In genomic region chr2:51417908-51418690, GRCm38 (mm10) we compare ENCODE assay signal across 23 mouse cellular contexts.
DNase-seq lines count a peak whose midpoint lies in the region; ATAC-seq and TF ChIP-seq lines count a peak whose summit lies in the region.
"Had no signal": no experiment of that assay in that cellular context is flagged by ENCODE, and none has a peak within 500 bp of the region (broad histone marks: within the 10 kb centered on the region; RNA-seq: fewer than 3 reads in every experiment).

No protein-coding gene starts in this region.

- no peaks in the 10 kb centered on the region for H3K9me3 ChIP-seq in forebrain, embryonic 13.5 days (replicated peaks)
- H3K9me3 ChIP-seq in forebrain, embryonic 10.5 days, result no peaks in the 10 kb centered on the region
- H3K9me3 ChIP-seq in midbrain, embryonic 13.5 days, result no peaks in the 10 kb centered on the region
- no peaks in the 10 kb centered on the region for H3K9me3 ChIP-seq in midbrain, embryonic 10.5 days (replicated peaks)
- H3K9me3 ChIP-seq: heart, embryonic 15.5 days; liver, embryonic 13.5 days; neural tube, embryonic 15.5 days had no signal

- TF ChIP-seq POLR2A in embryonic fibroblast, embryonic 13.5 days (IDR thresholded peaks at IDR 0.05; ENCODE audit: low read depth, low read length), result no peak

- 64% methylated on average over 10 of the region's 10 CpGs for WGBS in forebrain, embryonic 13.5 days
- 87% methylated on average over 10 of the region's 10 CpGs for WGBS in forebrain, embryonic 10.5 days
- 49% methylated on average over 10 of the region's 10 CpGs for WGBS in midbrain, embryonic 13.5 days
- WGBS in midbrain, embryonic 10.5 days, result 83% methylated on average over 10 of the region's 10 CpGs

- no peak for DNase-seq in forebrain, embryonic 10.5 days (ENCODE audit: extremely low spot score, low spot score)
- no peak for DNase-seq in midbrain, embryonic 10.5 days (ENCODE audit: low spot score)
- peak; percentile 10 for DNase-seq in telencephalon, adult 2 months (ENCODE audit: low read depth, low spot score)
- DNase-seq: adrenal gland, postnatal 36 days; cerebellum, adult 11-12 months; cerebellum, postnatal 14 days; gastrocnemius, adult 2 months; heart, postnatal 36 days; kidney, adult 2 months; liver, embryonic 13.5 days; lung, adult 2 months; lung, postnatal 14 days; right cerebral cortex, postnatal 14 days; thymus, postnatal 25 days had no signal

- no peak overlapping the region for H3K4me2 ChIP-seq in forebrain, embryonic 13.5 days
- no peak overlapping the region for H3K4me2 ChIP-seq in midbrain, embryonic 13.5 days (replicated peaks)
- H3K4me2 ChIP-seq: heart, embryonic 15.5 days; liver, embryonic 13.5 days; neural tube, embryonic 15.5 days had no signal

- ATAC-seq in forebrain, embryonic 13.5 days, result 0 out of 2 replicates have a peak, but pooled peaks have one; percentile 51
- ATAC-seq in midbrain, embryonic 13.5 days, result peak; percentile 67; the same call in 1 of the 2 replicates
- no peak for ATAC-seq in erythroblast, adult 5-6 weeks (replicated peaks; ENCODE audit: low FRiP score, poor library complexity, severe bottlenecking)

- H3K4me3 ChIP-seq in forebrain, embryonic 13.5 days, result no peak overlapping the region
- H3K4me3 ChIP-seq in forebrain, embryonic 10.5 days, result no peak overlapping the region
- H3K4me3 ChIP-seq in midbrain, embryonic 13.5 days (replicated peaks), result no peak overlapping the region
- no peak overlapping the region for H3K4me3 ChIP-seq in midbrain, embryonic 10.5 days
- no peak overlapping the region for H3K4me3 ChIP-seq in embryonic fibroblast, embryonic 13.5 days (ENCODE audit: insufficient read depth, low read length)
- H3K4me3 ChIP-seq: erythroblast, embryonic 14.5 days; gastrocnemius, adult 2 months; heart, embryonic 15.5 days; left cerebral cortex, adult 2 months; liver, embryonic 13.5 days; neural tube, embryonic 15.5 days had no signal

- 0 out of 2 replicates have a peak, but pooled peaks cover 5% of the 10 kb centered on the region for H3K4me1 ChIP-seq in forebrain, embryonic 13.5 days
- peaks cover 22% of the 10 kb centered on the region for H3K4me1 ChIP-seq in forebrain, embryonic 10.5 days
- H3K4me1 ChIP-seq in midbrain, embryonic 13.5 days (replicated peaks), result peaks cover 19% of the 10 kb centered on the region
- H3K4me1 ChIP-seq in midbrain, embryonic 10.5 days, result peaks cover 16% of the 10 kb centered on the region; the same call in 1 of the 2 replicates
- H3K4me1 ChIP-seq in embryonic fibroblast, embryonic 13.5 days (ENCODE audit: control insufficient read depth, insufficient read depth, low read length), result peaks cover 16% of the 10 kb centered on the region
- H3K4me1 ChIP-seq: heart, embryonic 15.5 days; liver, embryonic 13.5 days; neural tube, embryonic 15.5 days had no signal

- no peak overlapping the region for H3K9ac ChIP-seq in forebrain, embryonic 13.5 days
- H3K9ac ChIP-seq in midbrain, embryonic 13.5 days (replicated peaks), result no peak overlapping the region
- H3K9ac ChIP-seq: heart, embryonic 15.5 days; liver, embryonic 13.5 days; neural tube, embryonic 15.5 days had no signal

- H3K36me3 ChIP-seq in forebrain, embryonic 13.5 days (ENCODE audit: poor library complexity, severe bottlenecking), result no peaks in the 10 kb centered on the region
- no peaks in the 10 kb centered on the region for H3K36me3 ChIP-seq in forebrain, embryonic 10.5 days (replicated peaks)
- H3K36me3 ChIP-seq in midbrain, embryonic 13.5 days, result no peaks in the 10 kb centered on the region
- H3K36me3 ChIP-seq in midbrain, embryonic 10.5 days, result no peaks in the 10 kb centered on the region
- H3K36me3 ChIP-seq: heart, embryonic 15.5 days; liver, embryonic 13.5 days; neural tube, embryonic 15.5 days had no signal

- H3K27me3 ChIP-seq in forebrain, embryonic 13.5 days, result no peaks in the 10 kb centered on the region
- no peaks in the 10 kb centered on the region for H3K27me3 ChIP-seq in forebrain, embryonic 10.5 days (ENCODE audit: poor library complexity, severe bottlenecking)
- no peaks in the 10 kb centered on the region for H3K27me3 ChIP-seq in midbrain, embryonic 13.5 days
- no peaks in the 10 kb centered on the region for H3K27me3 ChIP-seq in midbrain, embryonic 10.5 days (ENCODE audit: low read depth, poor library complexity, severe bottlenecking)
- H3K27me3 ChIP-seq: heart, embryonic 15.5 days; liver, embryonic 13.5 days; neural tube, embryonic 15.5 days had no signal

- no peak overlapping the region for H3K27ac ChIP-seq in forebrain, embryonic 13.5 days
- H3K27ac ChIP-seq in forebrain, embryonic 10.5 days, result no peak overlapping the region
- peak overlapping the region; percentile 35; the same call in 1 of the 2 replicates for H3K27ac ChIP-seq in midbrain, embryonic 13.5 days
- no peak overlapping the region for H3K27ac ChIP-seq in midbrain, embryonic 10.5 days (replicated peaks)
- peak overlapping the region; percentile 98 for H3K27ac ChIP-seq in embryonic fibroblast, embryonic 13.5 days (ENCODE audit: insufficient read depth, low read length)
- H3K27ac ChIP-seq: gastrocnemius, adult 2 months; heart, embryonic 15.5 days; kidney, postnatal 0 days; left cerebral cortex, adult 2 months; liver, embryonic 13.5 days; neural tube, embryonic 15.5 days had no signal

- no peak for TF ChIP-seq CTCF in embryonic fibroblast, embryonic 13.5 days (IDR thresholded peaks at IDR 0.05; ENCODE audit: borderline replicate concordance, insufficient read depth, low read length)

Comparison
In these comparisons a context has a peak if more than half of its experiments do, and no peak if none do; other contexts are left out.
1. H3K27ac ChIP-seq: peak in midbrain, embryonic 13.5 days (single experiment) and embryonic fibroblast, embryonic 13.5 days (single experiment); none in forebrain, embryonic 13.5 days (single experiment), forebrain, embryonic 10.5 days (single experiment) and midbrain, embryonic 10.5 days (single experiment).